Mouse (Mus musculus) left cerebral cortex, adult 11 months (tissue): ENCODE measurements around the gene Apol7b.
"Not testable (repeated sequence)": the region's sequence is repeated elsewhere in the genome, so short reads cannot be mapped to it uniquely, and the experiment has no call there.

Experiments used
- DNase-seq: peaks from one replicate; pipeline ENCODE4 v3.0.0; 2022; ENCODE audit warnings: low spot score

Apol7b gene

DNA sequence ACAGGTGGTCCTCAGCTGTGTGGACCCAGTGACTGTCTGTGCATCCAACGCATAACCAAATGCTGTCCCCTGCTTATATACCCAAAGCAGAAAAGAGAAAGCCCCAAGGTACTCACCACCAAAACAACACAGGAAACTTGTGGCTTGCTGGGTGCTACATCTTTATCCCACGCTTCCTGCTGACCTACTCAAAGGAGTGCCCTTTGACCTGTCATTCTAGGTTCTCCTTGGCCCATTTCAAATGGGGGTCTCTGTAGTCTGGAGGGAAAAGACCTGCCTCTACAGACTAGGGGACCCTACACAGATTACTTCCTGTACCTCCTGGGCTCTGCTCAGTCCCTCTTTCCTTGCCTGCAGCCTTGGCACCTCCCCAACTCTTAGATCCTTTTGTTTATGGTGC lies at the start of gene Apol7b:
Gene Apol7b, minus strand, starts transcription at position 101 of the 400 bp plus-strand sequence.
- DNase-seq = not testable (repeated sequence)

DNA sequence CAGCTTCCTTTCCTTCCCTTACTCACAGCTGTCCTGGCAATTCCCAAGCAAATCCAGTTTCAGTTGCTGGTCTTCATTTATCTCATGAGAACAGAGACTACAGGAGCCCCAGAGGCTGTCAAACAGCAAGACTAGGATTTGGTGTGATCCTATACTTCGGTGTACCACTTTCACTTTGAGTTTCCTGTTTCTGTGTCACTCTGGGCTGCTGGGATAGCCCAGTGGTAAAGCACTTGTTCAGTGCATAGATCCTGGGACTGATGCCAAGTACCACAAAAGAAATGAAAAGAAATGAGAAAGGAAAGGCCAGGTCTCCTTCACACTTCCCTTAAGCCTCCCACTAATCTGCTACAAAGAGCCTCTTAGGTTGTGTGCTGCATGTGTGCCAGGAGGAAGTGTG lies 47.4 kb upstream of the Apol7b start:
- not testable (repeated sequence) for DNase-seq

DNA sequence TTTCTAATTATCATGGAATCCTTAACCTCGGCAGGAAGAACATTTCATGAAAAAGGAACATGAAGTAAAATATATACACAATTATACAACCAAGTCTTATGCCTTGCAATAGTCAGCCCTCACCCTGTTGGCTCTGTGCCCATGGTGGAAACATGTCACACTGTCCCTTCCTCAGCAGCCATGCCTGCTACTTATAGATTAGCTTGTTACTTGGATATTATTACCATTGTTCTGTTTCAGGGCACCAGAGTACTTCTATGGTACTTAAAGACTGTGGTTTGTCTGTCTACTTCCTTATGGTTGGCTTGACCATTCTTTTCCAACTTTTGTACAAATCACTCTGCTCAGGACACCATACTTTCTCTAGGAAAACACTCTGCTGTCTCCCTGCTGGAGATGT lies 45.9 kb upstream of the Apol7b start:
- not testable (repeated sequence) for DNase-seq

DNA sequence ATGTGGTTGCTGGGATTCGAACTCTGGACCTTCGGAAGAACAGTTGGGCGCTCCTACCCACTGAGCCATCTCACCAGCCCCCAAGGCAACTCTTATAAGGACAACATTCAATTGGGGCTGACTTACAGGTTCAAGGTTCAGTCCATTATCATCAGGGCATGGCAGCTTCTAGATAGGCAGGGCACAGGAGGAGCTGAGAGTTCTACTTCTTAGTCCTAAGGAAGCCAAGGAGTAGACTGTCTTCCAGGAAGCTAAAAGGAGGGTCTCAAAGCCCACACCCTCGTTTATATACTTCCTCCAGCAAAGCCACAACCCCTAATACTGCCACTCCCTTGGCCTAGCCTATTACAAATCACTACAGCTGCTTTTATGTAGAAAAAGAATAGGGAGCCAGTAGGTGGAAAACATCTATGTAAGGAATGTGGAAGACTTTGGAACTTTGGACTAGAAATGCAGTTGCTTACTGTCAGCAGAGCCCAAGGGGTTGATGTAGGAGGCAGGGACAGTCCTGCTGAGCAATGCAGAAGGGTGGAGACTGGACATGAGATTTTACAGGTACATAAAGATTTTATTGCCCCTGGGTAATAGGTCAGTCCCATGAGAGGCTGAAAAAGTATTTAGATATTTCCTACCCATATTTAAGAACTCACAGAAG lies 35.0 kb upstream of the Apol7b start:
- DNase-seq = no peak

DNA sequence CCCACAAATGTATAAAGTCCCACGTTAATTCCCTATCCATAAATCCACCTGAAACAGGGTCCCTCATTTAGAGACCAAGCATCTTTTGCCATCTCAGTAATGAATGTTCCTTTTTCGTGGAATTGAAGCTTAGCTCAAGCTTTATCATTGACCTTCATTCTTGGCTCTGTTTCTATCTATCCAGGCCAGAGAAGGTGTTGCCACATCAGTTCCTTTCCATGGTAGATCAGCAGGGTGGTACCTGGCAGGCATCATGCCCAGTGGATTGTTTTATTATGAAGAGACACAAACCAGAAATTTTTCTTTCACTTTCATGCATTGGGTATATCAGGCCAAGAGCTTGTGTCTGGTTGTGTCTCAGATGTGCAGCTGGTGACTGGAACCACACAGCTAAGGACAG lies 29.4 kb upstream of the Apol7b start, which contains the start of gene Apol10a:
Gene Apol10a, plus strand, starts transcription at position 355 of the 400 bp plus-strand sequence.
- not testable (repeated sequence) for DNase-seq

DNA sequence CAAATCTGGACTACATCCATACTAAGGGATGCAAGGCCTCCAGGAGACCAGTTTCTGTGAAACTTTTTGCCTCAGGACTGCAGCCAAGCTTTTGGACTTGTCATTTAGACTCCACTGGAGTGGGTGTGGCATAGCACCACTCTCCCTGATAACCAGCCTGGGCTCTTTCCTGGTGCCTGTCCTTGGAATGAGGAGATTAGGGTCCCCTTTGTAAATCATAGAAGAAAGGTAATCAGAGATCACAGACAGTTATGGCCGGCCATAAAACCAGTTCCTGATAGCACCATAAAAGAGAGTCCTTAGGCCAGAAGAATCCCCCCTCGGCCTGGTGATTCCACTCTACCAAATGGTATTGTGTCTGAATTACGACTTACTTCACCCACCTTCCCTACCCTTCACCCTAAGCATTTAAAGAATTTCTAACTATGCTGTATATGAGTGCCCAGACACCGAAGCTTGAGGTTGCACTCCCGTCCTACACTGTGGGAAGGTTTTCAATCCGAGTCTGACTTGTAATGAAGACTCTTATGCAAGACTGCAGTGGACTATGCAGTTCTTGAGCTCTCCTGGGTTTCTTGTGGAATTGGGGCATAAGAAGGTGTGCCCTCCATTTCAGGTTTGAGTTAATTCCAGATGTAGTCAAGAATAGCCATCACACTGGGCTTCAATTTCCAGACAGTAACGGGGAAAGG lies 27.6 kb upstream of the Apol7b start:
- not testable (repeated sequence) for DNase-seq

DNA sequence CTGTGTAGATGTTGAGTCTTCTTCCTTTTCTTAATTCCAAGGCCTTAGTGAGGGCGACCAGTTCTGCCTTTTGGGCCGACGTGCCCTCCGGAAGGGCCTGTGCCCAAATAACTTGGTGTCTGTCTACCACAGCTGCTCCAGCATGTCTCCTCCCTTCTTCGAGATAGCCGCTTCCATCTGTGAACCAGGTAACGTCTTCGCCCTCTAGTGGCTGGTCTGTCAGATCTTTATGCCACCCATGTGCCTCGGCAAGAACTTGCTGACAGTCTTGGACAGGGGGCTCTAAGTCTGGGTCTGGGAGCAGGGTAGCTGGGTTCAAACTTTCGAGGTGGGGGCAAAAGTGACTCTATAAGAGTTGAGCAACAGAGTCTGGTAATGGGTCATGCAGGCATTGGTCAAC lies 2.6 kb upstream of the Apol7b start:
- DNase-seq = not testable (repeated sequence)

DNA sequence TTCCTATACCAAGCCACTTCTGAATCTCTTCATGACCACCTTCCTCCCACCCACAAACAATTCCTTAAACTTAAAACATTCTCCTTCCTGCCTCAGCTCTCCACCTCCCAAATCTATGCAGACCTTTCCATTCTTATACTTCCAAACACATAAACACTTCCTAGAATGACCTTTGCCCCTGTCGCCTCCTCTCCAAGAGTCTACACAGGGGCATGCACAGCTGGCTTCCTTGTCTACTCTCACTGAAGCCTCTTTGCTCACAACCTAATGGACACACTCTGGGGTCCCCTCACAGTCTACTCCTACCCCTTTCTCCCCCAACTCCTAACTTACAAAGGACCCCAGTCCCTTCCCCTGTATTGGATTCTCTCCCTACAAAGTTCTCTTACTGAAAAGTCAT lies 1.6 kb downstream of the Apol7b start:
- DNase-seq = not testable (repeated sequence)

DNA sequence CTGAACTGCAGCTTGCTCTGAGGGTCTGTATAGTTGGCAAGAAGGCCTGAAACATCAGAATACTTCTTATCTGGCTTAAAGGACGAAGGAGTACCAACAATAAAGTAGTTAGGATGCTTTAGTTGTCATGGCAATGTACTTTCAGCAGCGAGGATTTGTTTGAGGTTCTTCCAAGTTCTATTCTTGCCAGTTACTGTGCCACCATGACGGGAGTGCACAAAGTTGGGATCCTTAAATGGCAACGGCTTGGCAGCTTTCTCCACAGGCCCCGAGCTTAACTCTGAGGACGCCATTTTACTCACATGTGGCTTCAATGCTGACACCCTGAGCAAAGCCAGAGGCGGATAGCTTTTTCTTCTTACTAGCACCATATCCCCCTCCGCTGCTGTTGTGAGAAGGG lies 2.5 kb downstream of the Apol7b start:
- peak; percentile 11 for DNase-seq

DNA sequence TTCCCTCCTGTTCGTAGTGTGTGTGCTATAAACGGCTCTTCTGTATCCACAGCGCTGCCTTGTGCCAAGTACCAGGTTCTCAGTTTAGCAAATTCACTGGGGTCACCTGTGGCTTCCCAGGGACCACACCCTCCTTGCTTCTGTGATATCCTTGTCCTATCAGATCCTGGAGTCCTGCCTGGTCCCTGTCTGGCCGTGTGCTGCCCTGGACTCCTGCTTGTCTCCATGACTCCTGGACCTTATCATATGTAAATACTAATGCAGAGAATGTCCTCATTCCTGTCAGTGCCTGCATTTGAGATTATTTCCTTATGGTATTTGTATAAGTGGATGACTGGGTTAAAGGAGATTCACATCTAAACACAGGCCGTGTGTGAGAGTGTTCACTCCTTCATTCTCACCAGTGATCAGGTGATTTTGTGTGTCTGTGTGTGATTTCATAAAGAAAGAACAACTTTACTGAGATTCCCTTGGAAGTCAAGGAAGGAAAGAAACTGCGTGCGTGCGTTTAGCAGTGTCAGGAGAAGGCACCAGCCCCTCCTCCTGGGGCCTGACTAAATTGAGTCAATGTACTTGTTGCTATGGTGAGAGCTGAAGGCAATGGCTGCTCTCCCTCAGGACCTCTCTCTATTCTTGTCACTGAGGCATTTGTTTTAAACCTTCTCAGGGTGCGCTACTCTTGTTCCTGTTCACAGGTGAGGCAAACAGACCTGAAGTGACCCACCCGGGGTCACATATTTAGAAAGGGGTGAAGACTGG lies 18.4 kb downstream of the Apol7b start:
- not testable (repeated sequence) for DNase-seq

DNA sequence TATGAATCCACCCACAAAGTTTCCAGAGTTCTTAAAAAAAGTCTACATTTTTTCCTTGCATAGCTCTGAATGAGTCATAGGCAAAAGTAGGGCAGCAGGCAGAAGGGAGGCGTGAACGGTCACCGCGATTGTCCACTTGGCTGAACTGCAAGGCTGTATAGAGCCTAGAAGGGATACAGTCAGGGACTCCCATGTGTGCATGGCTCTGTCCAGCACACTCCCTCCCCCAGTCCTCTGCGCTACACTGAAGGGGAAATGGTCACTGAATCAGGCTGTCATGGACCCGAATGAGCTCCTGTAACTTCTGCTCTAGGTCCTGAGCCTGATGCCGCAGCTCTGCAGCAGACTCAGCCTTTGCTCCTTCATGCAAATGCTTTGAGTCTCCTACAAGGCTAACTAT lies 24.4 kb downstream of the Apol7b start:
- not testable (repeated sequence) for DNase-seq

DNA sequence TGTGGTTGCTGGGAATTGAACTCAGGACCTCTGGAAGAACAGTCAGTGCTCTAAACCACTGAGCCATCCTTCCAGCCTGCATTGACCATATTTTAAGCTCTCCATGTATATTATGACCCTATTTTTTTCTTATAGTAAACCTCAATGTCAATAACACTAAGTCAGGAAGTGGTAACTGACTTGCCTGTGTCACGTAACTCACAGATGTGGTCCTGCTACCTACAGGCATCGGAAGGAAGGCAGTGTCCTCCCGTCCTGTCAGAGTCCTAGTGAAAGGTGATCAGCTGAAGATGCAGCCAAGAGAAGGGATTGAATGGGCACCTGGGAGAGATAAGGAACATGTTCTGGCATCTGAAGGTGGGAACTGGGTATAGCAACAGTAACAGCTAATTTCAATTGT lies 27.6 kb downstream of the Apol7b start:
- DNase-seq = not testable (repeated sequence)

DNA sequence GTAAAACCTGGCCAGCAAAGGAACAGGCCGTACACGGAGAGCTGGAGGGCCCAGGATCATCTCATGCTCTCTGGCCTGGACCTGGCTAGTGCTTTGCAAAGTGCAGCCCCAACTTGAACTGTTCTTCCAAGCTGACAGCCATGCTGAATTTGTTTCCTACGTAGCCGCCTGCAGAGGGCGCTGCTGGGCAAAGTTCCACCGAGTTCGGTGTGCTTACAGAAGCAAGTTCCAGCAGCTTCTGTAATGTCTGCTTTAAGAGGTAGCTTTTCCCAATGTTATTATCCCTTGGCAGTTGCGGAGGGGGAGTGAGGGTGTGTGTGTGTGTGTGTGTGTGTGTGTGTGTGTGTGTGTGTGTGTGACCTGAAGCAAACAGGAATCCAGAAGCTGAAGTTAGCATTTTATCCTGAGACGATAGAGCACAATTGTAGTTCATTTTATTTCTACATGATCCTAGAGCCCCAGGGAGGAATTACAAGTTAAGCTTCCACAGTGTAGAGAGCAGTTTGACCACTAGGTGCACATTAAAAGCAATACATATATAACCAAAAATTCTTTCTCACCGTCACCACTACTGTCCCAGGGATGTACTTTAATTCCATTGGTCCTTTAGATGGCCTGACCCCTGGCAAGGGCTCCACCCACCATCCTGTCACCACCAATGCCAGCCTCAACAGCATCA lies 30.5 kb downstream of the Apol7b start:
- not testable (repeated sequence) for DNase-seq

DNA sequence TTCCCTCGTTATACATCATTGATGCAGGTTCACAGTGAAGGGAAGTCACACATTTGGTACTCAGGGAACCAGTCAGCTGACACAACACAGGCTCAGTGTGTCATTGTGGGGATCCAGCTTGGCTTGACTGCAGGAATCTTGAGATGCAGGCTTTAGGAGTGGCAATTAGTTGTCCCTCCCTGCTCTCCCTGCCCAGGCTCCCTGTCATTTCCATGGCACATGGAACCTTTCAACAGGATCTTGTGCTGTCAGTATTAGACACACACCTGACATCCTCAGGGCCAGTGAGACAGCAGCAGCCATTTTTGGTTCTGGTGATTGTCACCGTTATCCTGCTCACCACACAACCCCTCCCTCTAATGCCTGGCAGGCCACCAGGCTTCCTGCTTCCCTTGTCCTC lies 31.6 kb downstream of the Apol7b start:
- not testable (repeated sequence) for DNase-seq

DNA sequence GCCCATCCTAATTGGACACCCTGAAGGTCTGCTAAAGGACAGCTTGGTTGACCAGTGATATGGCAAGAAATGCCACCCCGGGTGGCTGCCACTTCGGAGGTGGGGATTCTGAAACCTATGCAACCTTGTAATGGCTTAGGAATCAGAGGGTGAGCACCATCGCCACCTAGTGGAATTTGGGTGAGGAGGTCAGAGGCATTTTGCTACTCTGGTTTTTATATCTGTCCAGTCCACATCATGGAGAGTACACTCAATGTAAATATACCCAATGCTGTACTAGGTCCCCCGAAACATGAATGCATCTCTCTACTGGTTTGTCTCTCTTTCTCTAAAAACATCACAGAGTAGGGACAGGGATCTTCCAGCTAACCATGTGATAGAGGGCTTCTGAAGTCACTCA lies 34.6 kb downstream of the Apol7b start:
- not testable (repeated sequence) for DNase-seq

DNA sequence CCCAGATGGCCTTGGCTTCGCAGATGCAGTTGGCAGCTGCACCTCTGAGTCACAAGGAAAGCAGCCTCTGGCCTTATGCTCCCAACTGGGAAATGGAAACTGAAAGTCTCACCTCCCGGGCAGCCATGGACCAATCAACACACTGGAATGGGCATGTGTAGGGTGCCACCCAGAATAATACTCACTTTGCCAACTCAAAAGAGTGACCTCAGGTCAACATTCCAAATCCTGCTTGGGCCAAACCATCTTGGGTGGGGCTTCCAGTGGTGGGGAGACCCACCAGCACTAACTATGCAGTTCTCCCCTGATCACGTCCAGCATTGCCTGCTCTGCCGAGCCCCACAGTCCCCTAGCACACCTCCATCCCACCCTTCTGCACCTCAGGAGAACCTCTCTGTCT lies 36.3 kb downstream of the Apol7b start, which contains the start of gene Apol9a:
Gene Apol9a, minus strand, starts transcription at position 101 of the 400 bp plus-strand sequence.
- not testable (repeated sequence) for DNase-seq

DNA sequence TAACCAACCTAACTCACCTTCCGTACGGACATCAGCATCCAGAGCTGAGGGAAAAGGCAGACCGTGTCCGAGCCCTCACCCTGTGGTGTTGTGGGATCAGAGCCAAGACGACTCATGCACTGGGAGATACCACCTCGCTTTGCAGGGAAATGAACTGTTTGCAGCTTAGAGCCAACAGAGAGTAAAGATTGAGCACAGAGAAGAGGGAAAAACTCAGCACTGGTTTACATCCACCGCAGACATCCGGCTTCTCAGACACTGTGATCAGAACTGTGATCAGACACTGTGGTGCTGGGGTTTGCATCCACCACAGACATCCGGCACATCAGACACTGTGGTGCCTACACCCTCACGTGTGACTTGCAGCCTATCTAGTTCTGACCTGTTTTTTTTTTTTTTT lies 40.9 kb downstream of the Apol7b start:
- not testable (repeated sequence) for DNase-seq

DNA sequence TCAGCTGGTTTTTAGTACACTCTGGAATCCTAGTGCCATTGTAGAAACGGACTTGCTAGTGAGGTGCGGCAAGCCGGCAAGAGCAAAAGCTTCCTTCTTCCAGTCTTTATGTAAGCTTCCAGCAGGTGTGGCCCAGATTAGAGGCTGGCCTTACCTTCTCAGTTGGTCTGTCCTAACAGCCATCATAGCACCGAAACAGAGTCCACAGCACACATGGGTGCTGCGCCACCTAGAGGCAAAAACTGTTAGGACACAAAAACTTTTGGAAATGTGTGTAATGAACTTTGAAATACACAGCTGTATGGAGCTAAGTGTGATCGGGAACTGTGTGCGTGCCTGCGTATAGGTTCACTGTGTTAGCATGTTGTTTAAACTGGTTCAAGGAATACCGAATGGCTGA lies 48.3 kb downstream of the Apol7b start, which contains the start of gene Apol7a:
Gene Apol7a, minus strand, starts transcription at position 84 of the 400 bp plus-strand sequence.
- DNase-seq = not testable (repeated sequence)

DNA sequence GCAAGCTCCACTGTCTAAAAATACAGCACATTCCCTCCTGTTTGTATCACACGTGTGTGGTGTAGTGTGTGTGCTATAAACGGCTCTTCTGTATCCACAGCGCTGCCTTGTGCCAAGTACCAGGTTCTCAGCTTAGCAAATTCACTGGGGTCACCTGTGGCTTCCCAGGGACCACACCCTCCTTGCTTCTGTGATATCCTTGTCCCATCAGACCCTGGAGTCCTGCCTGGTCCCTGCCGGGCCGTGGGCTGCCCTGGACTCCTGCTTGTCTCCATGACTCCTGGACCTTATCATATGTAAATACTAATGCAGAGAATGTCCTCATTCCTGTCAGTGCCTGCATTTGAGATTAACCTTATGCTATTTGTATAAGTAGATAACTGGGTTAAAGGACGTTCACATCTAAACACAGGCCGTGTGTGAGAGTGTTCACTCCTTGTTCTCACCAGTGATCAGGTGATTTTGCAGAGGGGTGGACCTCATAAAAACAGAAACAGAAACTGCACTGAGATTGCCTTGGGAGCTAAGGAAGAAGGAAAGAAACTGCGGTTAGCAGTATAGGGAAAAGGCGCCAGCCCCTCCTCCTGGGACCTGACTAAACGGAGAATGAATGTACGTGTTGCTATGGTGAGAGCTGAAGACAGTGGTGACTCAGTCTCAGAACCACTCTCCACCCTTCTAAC lies 49.7 kb downstream of the Apol7b start:
- not testable (repeated sequence) for DNase-seq

DNA sequence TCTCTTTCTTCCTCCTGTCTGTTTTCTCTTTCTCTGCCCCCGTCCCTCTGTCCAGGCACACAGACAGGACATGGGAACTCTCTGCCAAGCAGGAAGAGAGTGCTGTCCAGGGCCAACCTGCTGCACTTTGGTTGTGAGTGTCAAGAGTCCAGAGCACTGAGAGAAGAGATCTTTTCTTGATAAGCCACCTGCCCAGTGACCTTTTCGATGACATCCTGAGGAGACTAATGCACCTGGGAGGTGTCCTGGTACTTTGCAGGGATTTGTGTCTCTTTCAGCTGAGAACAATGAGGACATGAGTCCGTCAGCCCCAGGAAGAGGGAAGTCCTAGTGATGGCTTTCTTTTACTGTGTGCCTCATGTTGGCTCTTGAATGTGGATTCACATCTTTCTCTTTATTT lies 53.5 kb downstream of the Apol7b start:
- DNase-seq = not testable (repeated sequence)

DNA sequence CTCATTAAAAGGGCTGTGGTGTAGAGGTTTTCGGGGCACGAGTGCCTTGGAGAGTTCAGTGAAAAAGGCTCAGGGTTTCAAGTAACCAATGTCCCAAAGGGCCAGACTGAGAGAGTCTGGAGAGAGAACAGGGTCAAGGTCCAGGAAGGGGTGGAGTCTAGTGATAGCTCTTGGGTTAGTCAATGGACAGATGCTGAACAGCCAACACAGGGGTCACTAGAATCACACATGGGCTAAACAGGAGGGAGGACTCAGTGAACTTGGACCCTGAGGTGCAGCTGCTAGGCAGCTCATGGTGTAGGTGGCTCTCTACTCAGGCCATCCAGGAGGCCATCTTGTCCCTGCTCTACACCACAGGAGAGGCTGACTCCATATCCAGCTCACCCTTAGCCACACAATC lies 59.8 kb downstream of the Apol7b start:
- DNase-seq = no peak
